Mouse (Mus musculus): ENCODE measurements around the gene H2-T24. TPM values are rescaled to one million over a fixed set of nuclear protein-coding genes. Genes with fewer than 3 reads are reported as not detected.
"Not testable (repeated sequence)": the region's sequence is repeated elsewhere in the genome, so short reads cannot be mapped to it uniquely, and the experiment has no call there.

H2-T24 gene
- total RNA-seq (2021): under 1 TPM; 0.54 to 0.80 TPM
- long read RNA-seq, partial matches to known transcripts: 0 of 9 reads
- long read RNA-seq, other reads (novel, unspliced or antisense): 9 of 9 reads

DNA sequence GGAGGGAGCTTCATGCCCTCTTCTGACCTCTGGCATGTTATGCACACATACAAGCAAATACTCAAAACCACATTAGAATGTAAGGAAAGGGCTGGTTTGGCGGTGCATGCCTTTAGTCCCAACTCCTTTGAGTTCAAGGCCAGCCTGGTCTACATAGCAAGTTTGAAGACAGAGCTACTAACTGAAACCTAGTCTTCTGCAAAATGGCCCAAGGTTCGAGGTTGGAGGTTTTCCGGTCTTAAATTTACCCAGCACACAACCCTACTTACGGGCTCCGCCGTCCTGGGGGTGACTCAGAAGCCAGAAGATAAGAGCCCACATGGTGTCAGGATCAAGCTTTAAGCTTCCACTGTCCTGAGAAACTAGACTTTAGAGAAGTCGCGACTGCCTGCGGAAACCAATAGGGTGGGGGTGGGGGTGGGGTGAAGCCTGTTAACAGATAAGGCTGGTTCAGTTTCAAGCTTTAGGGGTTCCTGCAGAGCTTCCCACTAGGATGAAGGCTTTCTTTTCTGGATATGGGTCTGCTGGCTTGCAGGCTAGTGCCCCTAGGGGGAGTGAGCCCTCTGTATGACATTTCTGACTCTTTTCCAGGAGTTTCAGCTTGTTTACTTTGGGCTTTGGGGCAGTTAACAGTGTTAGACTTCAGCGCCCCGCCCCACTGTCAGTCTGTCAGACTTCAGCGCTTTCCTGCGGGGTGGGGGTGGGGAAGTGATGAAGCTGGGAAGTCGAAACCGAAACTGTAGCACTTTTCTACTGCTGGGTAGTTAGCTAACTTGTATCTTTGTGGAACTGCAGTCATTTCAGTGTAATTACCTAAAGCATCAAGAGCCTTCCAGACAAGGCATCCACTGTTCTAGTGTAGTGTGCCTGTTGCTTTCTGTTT is at the start of gene H2-T24:
H2-T24 (minus strand) TSS at position 370 of the 883 bp plus-strand sequence.
- peak; percentile 41 to 47 for DNase-seq (ENCODE audit: low spot score in 2 of 2)

DNA sequence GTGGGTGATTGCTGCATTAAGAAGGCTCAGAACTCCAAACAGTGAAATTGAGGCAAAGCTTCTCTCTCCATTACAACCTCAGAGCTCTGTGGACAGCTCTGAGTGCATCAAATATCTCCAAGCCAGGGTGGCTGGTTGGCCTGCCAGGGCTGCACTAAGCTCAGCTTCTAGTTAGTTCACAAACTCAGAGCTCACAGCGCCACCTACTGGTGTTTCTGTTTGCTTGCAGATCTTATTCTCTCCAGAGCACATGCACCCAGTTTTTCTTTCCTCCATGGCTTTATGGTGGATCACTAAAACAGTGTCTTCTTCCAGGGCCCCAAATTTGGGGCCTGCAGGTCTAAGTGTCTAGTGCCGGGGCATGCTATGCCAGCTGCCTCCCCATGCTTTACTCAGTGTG is 40.5 kb upstream of the H2-T24 start:
- DNase-seq (ENCODE audit: low spot score in 2 of 2): peak; percentile 93 to 95

DNA sequence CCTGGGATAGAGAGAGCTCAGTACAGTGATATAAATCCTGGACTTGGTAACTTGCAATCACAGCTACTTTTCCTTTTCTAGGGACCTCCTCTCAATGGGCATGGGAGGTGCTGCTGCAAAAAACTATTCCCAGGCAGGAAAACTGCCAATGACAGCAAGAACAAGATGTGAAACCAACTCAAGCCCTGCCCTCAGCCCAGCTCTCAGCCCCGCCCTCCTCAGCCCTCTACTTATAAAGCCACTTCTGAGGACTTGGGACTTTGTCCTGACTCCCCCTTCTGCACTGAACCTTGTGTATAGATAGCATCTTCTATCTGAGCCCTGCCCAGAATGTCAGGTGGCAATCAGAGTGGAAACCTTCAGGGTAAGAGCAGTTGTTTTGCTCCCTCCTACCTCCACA is 38.0 kb upstream of the H2-T24 start, which contains the start of gene Gm11127:
Gm11127 (minus strand) TSS at position 10 of the 400 bp plus-strand sequence.
- not testable (repeated sequence) for DNase-seq (ENCODE audit: low spot score in 2 of 2)

DNA sequence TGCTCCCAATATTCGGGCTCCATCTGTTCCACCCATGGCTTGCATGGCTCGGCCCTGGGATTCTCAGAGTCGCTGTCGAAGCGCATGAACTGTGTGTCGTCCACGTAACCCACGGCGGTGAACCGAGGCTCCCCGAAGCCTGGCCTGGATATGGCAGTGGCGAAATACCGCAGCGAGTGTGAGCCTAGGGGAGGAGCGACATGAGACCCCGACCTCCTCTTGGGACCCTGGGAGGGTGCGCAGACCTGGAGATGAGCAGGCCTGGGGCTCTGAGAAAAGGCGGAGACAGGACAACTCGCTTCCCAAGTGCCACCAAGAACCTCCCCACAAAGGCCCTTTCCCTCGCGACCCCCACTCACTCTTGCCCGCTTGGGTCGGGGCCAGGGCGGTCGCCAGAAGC is 37.6 kb upstream of the H2-T24 start:
- not testable (repeated sequence) for DNase-seq (ENCODE audit: low spot score in 2 of 2)

DNA sequence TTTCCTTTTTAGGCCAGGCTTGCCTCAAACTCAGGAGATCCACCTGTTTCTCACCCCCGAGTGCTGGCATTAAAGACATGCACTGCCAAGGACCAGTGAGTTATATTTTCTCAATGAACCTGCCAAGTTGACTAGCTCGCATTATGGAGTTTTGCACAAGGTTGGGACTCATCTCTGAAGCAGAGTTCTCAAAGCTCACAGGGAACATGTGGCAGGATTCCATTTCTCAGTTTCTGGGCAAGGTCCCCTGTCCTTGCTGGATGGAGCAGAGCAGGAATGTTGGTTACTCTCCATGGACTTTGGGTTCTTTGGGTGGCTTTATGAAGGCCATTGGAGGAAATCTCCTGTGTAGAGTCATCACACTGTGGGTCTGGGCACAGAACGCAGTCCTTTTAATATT is 22.9 kb upstream of the H2-T24 start:
- DNase-seq (ENCODE audit: low spot score in 2 of 2): no peak

- peak; percentile 41 to 63 for DNase-seq (ENCODE audit: low spot score in 2 of 2)
Measured at GRCm38 (mm10) chr17:36042610-36043169, 22.3 kb upstream of the H2-T24 start, which contains the start of the genes H2-T22 and Gm6034. H2-T22 (minus strand) TSS chr17:36042747. Gm6034 (plus strand) TSS chr17:36042961.

DNA sequence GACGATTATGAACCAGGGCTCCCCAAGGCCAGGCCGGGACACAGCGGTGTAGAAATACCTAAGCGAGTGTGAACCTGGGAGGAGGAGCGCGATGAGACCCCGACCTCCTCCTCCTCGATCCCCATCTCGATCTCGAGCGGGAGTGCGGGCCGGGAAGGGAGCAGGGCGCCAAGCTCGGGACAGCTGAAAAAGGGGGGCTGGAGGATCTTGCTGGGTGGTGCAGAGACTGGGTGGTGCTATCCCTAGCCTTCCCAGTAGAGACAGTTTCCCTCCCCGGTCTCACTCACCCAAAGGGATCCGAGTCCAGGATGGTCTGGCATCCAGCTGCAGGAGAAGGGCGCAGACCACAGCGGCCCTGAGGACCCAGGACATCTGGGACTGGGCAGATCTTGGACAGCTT is 21.7 kb upstream of the H2-T24 start:
- not testable (repeated sequence) for DNase-seq (ENCODE audit: low spot score in 2 of 2)

DNA sequence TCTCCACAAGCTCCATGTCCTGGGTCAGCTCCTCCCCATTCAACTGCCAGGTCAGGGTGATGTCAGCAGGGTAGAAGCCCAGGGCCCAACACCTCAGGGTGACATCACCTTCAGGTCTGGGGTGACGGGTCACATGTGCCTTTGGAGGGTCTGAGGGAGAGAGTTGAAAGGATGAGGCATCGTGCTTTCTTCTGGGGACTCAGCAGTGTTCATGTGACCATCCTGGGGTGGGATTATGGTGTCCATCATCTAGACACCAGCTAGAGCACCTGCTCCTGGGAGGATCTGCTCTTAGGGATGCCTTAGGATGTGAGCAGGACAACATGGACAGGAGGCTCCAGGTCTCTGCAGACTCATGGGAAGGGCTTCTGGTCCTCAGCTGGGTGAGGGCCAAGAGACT is 20.2 kb upstream of the H2-T24 start:
- DNase-seq (ENCODE audit: low spot score in 2 of 2): not testable (repeated sequence)

- DNase-seq (ENCODE audit: low spot score in 2 of 2): not testable (repeated sequence)
Measured at GRCm38 (mm10) chr17:36036126-36036525, 15.8 kb upstream of the H2-T24 start.

- peak; percentile 53 to 63 for DNase-seq (ENCODE audit: low spot score in 2 of 2)
Measured at GRCm38 (mm10) chr17:36035010-36035638, 14.8 kb upstream of the H2-T24 start.

GRCm38 (mm10) chr17:36034524-36034923 is 14.2 kb upstream of the H2-T24 start:
- DNase-seq (ENCODE audit: low spot score in 2 of 2): not testable (repeated sequence)

GRCm38 (mm10) chr17:36032351-36032875 is 12.1 kb upstream of the H2-T24 start, which contains the start of gene H2-T23:
H2-T23 (minus strand) TSS chr17:36032855.
- not testable (repeated sequence) for DNase-seq (ENCODE audit: low spot score in 2 of 2)

DNA sequence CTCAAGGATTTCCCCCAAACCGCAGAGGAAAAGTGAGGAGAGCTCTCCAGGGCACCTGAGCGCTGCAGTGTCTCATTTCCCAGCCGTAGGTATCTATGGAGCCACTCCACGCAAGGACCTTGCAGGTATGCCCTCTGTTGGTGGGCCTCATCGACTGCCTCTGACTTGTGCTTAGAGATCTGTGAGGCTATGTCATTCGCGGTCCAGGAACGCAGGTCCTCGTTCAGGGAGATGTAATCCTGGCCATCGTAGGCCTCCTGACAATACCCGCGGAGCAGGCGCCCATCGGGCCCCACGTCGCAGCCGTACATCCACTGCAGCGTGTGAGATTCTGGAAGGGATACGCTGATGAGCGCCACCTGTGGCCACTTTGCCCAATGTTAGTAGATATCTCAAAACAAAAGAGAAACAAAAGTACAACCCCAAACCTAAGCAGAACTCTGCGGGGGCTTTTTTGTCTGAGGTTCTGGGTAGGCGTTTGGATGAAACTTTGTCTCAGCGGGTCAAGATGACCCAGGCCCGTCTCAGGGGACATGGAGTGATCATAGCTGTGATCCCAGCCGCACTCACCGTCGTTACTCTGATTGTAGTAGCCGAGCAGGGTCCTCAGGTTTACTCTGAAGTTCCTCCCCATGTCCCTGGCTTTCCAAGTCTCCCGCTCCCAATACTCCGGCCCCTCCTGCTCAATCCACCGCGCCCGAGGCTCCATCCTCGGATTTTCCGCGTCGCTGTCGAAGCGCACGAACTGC is 11.4 kb upstream of the H2-T24 start:
- peak; percentile 29 to 58 for DNase-seq (ENCODE audit: low spot score in 2 of 2)

GRCm38 (mm10) chr17:36030703-36031582 is 10.6 kb upstream of the H2-T24 start:
- not testable (repeated sequence) for DNase-seq (ENCODE audit: low spot score in 2 of 2)

GRCm38 (mm10) chr17:36030046-36030702 is 9.8 kb upstream of the H2-T24 start:
- not testable (repeated sequence) for DNase-seq (ENCODE audit: low spot score in 2 of 2)

GRCm38 (mm10) chr17:36028879-36029619 is 8.7 kb upstream of the H2-T24 start:
- DNase-seq (ENCODE audit: low spot score in 2 of 2): no peak

DNA sequence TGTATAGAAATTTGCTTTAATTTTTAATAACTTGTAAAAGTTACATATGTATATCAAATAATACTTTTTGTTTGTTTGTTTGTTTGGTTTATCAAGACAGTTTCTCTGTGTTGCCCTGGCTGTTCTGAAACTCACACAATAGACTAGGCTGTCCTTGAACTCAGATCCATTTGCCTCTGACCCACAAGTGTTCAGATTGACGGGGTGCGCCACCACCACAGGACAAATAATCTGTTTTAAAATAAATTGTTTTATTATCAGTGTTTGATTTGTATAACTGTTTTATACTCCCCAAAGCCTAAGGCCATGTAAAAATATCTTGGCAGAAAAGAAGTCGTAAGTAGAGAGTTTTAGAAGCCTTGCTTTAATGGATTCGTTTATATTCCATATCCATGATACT is 7.3 kb upstream of the H2-T24 start:
- no peak for DNase-seq (ENCODE audit: low spot score in 2 of 2)

DNA sequence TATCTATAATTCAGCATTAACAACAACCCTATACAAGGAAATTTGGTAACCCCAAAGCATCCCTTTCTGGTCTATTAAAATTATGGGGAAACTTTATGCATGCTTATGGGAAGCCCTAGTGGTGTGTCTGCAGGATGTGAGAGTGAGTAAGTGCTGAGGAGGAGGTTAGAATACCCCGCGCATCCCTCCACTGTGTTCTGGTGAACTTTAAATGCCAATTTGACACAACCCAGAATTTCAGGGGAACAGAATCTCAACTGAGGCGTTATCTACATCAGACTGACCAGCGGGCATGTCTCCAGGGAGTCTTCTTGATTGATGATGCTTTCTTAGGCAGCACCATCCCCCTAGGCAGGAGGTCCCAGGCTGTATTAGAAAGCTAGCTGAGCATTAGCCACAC is 5.5 kb upstream of the H2-T24 start:
- DNase-seq (ENCODE audit: low spot score in 2 of 2): no peak
